Mouse (Mus musculus): ENCODE data around the gene Utrn.
A peak's percentile ranks its signal among the peaks of the same experiment; 100 is the strongest.

Gene Utrn

DNA sequence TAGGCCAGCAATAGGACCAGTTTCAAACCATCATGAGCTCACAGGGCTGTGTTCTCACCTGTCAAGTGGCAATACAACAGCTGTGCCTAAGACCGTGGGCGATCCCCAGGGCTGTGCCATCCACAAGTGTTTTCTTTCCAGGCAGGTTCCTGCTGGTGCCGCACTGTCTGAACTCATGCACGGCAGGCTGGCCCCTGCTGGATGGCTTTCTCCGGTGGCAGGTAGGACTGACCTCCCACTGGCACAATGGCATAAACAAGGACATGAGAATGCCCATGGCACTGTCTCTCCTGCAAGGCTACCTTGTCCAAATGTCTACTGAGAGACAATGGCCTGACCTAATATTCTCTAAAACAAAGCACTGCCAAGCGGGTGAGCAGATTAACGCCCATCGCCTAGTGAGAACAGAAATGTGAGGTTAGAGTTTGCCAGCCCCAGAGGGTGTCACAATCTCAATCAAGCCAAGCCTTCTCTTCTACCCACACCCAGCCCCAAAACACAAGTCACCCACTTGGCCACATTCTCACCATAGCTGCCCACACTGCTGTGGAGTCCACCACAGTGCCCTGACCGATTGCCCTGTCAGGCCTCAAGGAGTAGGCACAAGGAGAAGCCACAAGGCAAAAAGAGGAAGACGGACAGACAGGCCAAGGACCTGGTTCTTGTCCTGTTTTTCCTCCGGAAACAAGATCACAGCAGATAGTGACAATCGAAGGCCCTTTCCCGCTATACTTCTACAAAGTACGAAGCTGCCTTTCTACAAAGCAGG lies 32.9 kb downstream of the Utrn start:
- DNase-seq (ENCODE audit: low spot score in 2 of 2): no peak

DNA sequence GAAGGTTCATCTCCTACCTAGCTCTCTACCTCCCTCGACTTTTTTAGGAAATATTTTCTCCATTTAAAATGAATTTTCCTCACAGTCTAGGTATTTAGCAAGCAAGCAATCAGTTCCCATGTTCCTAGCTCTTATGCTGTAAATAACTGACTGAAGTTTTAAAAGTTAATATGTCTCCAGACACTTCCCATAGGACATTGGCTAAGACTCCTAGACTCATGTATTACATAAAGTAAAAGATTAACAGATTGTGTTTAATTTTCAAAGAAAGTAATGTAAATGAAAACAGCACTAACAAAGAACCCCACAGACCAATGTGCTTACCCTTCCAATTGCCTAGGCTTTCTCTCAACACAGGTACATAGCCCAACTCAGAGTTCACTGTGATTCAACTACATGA lies 35.0 kb downstream of the Utrn start:
- DNase-seq (ENCODE audit: low spot score in 2 of 2): no peak

DNA sequence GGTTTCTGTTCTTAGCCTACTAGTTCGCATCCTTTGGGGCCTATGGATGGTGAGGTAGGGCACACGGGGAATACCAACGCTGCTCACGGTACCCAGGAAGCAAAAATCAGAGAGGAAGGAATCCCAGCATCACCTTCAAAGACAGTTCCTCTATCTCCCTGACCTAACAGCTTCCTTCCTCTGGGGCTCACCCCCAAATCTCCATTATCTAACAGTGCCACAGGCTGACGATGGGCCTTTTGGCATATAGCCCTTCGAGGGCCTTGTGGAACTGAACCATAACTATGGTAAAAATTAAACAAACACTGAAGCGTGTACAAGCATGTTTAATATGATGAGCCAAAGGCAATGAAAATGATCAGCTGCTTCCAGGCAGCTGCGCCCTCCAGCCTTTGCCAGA lies 37.0 kb downstream of the Utrn start:
- no peak for DNase-seq (ENCODE audit: low spot score in 2 of 2)

DNA sequence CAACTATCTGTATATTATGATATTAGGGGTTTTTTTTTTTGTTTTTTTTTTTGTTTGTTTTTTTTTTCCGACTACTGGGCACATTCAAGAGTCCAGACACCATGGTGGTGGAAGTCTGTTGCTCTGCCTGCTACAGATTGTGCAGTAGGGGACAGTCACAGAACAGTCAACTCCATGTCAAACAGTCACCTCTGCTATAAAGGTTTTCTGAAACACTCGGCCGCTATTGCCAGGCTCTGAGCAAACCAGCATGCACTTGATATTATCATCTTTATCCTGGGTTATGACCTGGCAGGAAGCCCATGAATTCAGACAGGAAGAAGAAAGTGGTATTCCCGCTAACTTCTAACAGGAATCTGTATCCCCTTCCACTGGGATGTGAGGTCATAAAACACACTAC lies 41.4 kb downstream of the Utrn start:
- no peak for DNase-seq (ENCODE audit: low spot score in 2 of 2)

DNA sequence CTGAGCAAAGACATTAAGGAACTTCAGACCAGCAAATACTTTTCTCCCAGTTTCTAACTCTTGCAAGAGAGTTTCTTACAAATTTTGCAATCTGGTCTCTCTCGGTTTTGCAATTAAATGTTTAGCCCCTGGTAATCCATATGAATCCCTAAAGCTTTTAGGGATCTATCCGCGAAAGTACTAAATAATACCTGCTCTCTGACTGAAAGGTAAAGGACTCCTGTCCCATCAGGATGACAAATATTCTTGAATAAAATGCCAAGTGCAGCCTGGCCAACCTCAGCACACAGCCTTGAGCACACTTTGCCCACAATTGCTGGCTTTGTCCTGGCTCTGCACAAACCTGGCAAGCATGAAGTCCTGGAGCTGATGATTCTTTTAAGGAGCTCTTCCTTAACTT lies 41.9 kb downstream of the Utrn start:
- DNase-seq (ENCODE audit: low spot score in 2 of 2): no peak

DNA sequence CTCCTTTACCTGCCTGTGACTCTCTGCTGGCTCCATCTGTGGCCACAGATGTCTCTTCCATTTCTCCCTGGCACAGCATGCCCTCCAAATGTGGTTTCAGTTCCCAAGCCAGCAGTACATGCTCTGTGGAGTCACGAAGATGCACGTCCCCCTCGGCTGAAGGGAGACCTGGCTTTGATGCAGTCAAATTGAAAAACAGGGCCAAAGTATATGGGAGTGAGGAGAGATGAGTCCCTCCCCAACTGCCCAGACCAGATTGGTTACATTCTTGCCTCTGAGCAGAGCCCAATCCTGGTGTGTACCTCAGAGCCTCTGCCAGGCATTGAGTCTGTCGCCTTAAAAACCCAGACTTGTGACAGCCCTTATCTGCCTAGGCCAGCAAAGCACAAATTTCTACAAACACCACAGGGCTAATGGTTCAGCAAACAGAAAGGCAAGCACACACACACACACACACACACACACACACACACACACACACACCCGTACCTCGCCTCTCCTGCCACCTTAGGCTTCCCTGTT lies 42.3 kb downstream of the Utrn start:
- DNase-seq (ENCODE audit: low spot score in 2 of 2): no peak

DNA sequence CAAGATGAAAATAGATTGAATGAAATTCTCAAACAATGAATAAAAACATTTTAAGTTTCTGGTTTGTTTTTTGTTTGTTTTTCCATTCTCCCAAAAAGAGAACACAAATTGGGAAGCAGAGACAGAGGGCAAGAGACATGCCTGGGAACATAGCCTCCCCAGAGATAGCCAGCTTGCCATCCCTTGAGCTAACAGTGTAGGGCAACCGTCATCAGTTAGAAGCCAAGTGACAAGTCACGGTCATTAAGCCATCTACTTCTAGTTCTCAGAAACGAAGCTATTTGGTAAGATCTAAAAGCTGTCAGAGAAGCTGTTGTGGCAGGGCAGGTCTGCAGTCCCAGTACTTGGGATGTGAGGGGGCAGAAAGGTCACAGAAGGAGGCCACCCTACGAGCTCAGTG lies 44.8 kb downstream of the Utrn start:
- no peak for DNase-seq (ENCODE audit: low spot score in 2 of 2)

DNA sequence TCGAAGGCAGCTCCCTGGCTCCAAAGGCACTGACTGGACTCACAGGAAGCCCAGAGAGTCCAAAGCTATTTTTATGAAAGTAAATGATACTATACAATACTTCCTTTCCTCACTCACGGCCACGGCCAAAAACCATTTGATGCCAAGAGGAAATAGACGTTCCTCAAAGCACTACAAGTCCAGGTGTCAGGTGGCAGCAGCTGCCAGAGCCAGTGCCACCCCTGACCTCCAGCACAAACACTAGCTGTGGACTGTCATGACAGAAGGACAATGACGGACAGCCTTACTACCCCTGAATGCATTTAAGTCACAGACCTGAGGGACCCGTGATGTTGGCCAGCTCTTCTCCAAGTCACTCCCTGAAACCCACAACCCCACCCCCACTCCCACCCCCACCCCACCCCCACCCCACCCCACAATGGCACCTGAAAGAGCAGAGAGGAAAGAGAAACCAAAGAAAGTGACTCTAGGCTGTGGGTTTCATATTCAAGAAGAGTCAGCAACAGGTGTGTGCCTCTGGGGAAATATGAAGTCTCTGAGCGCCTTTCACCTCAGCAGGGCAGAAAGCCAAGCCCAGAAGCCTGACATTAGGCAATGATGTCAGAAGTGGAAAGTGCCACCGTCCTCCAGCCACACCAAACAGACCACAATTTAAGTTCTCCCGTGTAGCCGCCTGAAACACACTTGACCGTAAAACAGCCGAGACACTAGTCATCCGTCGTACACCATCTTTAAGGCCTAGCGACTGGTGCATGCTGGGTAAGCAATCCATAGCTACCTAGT lies 45.5 kb downstream of the Utrn start:
- DNase-seq (ENCODE audit: low spot score in 2 of 2): no peak

DNA sequence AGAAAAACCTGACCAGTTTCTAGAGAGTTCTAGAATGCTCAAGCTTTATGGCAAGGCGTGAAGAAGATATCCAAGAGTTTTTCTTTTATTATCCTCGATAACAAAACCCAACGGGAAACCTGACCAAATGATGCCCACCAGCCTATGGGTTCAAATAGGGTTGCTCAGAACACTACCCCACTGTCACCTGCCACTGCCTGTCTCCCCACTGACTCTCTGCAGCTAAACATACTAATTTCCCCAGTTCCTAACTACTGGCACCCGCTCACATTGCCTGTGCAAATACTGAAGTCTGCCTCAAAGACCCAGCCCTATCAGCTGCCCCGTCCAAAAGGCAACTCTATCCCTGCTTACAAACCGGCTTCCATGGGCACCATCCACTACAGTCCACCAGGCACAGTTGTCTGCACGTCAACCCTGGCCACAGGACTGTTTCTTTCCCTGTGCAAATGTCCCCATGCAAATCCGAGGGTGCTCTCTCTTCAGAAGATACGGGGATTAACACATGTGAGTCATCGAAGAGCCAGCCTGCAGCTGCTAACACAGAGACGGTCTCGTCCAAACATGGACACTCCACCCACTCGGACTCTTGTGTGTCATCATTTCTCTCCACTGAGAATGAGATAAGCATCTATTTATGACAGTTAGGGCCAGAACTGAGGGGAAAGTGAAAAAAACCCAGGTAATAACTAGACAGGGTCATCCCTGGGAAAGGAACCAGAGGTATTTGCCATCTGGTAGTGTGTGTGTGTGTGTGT lies 48.0 kb downstream of the Utrn start:
- DNase-seq (ENCODE audit: low spot score in 2 of 2): peak; percentile 16 to 35

DNA sequence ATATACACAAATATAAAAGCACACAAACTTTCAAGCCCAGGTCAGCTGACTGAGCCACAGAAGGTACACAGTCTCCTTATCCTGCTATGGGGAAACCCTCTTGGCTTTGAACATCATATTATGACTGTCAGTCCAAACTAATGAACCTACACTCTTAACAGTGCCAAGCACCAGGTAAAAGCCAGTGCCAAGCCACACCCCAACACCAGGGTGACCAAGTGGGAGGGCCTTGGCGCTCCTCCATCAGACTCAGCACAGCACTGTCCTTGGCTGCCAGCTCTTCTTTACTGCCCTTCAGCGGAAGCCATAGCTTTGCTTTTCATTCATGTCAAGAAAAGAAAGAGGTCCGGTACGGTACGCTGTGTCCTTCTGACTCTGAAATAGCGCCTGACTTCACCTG lies 51.8 kb downstream of the Utrn start:
- no peak for DNase-seq (ENCODE audit: low spot score in 2 of 2)

DNA sequence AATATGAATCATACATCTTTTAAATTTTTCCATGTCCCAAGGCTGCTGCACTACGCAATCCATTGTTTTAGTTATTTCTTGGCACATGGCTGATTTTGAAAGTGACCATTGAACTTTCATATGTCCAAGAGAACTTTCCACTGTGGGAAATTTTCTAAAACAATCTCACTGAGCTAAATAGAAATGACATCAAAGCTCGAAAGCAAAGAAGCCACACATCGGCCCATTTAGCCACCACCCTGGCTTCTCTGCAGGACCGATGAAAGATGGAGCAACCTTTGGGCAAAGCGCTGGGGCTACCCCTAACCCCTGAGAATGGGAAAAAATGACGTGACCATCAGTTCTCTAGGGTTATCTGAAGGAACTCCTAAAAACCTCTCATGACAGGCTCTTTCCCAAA lies 52.6 kb downstream of the Utrn start:
- no peak for DNase-seq (ENCODE audit: low spot score in 2 of 2)

DNA sequence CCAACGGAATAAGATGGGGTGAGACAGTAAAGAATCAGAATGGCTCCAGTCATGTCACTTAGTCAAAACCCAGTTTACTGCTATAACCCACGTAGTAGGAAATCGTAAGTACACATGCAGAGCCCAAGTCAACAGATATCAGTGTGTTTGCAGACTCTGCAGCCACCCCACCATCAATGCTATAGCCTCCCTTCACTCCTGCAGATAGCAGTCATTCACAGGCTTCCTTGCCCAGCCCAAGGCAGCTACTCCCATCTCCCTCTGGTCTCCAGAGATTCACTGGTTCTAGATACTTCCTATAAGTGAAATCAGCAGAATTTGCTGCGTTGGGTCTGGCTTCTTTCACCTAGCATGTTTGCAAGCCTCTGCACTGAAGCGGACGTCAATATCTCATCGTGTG lies 54.8 kb downstream of the Utrn start:
- no peak for DNase-seq (ENCODE audit: low spot score in 2 of 2)

DNA sequence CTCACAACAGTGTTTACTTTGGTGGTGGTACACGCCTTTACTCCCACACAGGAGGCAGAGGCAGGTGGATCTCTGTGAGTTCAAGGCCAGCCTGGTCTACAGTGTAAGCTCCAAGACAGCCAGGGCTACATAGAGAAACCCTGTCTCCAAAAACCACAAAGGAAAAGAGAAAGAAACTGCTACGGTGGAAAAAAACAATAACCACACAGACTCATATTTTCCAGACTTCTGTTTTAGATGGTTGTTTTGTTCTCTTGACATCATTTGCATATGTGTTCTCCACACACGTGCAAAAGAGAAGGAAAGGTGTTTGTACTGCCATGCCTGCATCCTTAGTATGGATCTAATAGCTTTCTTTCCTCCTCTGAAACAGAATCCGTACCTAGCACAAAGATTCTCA lies 55.3 kb downstream of the Utrn start:
- no peak for DNase-seq (ENCODE audit: low spot score in 2 of 2)

DNA sequence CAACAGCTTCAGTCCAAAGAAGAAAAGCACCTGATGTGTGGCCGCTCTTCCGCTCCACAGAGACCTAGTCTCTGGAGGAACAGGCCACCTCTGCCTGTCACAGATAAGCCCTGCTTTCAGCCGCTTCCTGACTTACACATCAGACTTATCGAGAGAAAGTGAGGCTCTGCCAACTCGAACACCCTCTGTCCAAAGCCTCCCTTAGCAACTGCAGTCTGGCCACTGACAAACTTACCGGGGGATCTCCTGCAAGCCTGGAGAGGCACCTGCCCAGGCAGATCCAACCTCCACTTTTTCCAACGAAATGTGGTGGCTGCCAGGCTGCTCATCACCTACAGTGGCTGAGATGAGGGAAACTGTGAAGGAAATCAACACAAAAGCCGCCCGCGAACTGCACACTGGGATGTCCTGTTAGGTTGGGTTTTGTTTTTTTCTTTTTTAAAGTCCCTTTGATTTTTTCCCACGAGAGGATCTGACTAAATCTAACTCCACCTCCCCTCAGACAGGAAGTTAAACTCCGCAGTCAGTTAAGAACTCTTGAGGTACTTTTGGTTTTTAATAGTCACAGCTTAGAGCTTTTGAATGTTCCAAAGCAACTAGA lies 55.9 kb downstream of the Utrn start:
- DNase-seq (ENCODE audit: low spot score in 2 of 2): no peak

DNA sequence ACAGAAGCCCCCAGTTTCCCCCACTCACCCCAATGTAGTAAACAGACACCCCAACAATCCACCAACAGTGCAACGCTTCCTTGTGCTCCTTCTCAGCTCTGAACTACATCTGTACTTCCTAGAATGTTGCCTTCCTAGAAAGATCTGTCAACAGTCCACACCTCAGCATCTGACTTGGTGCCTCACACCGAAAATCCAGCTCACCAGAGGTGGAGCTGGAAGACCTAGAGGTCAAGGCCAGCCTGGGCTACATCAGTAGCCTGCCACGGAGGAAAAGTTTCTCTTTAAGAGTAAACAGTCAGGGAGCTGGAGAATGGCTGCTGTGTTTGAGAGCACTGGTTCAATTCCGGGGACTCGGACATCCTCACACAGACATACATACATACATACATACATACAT lies 56.5 kb downstream of the Utrn start:
- DNase-seq (ENCODE audit: low spot score in 2 of 2): no peak

DNA sequence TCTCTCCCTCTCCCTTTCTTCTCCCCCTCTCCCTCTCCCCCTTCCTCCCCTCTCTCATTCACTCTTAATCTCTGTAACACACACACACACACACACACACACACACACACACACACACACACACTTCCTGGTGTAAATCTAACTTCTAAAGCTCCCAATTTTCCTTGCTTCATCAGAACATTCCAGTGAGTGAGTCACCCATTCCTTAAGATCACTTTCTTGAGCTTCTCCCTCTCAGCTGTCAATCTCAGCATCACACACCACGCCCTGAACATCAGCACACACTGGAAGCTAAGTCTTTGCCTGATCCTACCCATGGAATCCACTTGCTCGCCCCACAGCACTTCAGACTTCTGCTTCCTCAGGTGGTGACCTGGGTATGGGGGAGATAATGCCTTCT lies 58.3 kb downstream of the Utrn start:
- no peak for DNase-seq (ENCODE audit: low spot score in 2 of 2)

DNA sequence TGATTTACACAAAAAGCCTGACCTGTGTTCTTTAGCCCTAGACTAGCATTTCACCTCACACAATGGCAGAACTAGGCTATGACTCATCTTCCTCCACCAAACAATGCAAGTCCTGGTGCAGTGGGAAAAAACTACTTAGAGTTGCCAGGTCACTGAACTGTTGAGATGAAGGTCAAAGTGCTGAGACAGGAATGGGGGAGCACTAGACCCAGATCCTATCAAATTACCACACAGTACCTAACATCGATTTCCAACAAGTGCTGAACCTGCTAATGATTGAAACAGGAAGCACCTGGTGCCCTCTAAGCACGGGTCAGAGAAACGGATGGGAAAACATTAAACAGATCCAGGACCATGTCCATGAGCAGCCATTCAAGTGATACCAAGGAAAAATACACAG lies 59.5 kb downstream of the Utrn start:
- no peak for DNase-seq (ENCODE audit: low spot score in 2 of 2)

DNA sequence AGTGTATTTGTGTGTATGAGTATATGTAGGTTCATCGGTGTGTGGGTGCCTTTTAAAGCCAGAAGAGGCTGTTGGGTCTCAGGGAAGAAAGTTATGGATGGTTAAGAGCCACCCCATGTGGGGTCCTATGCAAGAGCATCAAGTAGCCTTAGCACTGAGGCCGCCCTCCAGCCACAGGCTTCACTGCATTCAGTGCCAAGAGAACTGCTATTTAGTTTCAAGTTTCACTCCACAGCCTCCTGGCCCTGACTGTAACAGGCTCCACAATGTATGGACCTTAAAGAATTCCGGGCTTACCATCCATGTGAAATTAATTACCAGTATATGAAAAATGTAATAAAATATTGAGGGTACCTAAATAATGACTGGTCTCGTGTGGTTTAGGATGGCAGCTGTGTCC lies 60.7 kb downstream of the Utrn start:
- DNase-seq (ENCODE audit: low spot score in 2 of 2): no peak

DNA sequence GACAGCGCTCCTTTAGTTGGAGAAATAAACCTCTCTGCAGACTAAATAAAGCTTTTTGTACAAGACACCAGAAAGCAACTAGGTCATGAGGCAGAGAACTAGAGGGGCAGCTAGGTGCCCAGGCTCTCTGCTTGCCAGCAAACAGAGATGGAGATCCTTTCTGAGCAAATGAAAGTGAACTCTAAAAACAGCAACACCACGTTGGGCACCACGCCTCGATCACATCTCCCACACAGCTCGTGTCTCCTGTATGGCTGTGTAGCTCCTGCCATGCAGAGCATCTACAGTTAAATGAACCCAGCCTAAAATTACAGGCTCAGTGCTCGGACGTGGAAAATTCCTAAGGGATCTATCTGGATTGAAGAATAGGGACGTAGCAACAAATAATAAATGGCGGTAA lies 61.5 kb downstream of the Utrn start:
- no peak for DNase-seq (ENCODE audit: low spot score in 2 of 2)

DNA sequence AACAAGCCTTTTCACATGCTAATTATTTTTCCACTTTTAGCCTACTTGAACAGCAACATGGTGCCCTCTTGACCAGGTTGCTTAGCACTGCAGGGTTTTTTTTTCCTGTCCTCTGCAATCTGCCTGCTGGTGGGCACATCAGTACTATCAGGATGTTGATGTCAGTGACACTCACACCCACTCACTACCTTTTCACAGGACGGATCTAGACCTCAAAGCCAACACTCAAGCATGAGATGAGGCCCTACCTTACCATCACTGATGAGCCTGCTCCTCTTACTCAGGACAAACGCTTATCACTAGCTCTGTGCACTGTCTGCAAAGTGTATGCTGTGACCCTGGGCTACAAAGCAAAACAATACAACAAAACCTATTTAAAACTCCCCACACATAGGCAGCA lies 63.3 kb downstream of the Utrn start:
- DNase-seq (ENCODE audit: low spot score in 2 of 2): no peak

DNA sequence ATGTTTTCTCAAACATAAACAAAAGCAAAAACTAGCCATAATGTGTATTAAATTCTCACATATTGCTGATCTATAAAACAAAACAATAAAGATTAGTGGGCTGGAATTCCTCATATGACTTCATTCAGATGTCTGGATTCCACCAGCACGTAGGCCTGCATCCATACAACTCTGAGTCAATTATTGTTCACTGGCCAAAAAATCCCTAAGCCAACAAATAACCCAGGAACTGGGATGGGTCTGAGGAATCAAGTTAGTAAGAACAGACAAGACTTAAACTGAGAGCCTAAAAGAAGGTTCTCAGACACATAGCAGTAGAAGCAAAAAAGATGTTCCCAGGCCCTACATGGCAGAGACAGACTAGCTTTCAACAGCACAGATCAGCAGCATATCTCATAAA lies 65.2 kb downstream of the Utrn start:
- DNase-seq (ENCODE audit: low spot score in 2 of 2): no peak

DNA sequence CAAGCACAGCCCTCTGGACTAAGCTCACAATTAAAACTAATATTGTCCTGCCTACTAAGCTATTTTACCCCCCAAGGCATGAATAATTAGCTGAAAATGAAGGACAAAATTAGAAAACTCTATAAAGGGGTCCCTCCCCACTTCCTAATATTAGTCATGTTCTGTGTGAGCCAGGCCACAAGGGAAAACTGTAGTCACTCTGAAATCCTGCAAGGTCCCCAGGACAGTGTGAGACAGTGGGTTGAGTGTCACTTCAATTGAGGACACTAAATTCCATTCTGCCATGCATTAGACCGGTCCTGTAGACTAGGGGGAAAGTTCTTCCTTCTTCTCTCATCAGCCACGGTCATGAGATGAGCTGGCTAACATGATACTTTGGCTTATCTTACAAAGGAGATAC lies 69.7 kb downstream of the Utrn start:
- no peak for DNase-seq (ENCODE audit: low spot score in 2 of 2)
